Mouse (Mus musculus) midbrain, embryonic 16.5 days (tissue): Measurements from ENCODE around the gene Spo11. TPM values are rescaled to one million over a fixed set of nuclear protein-coding genes. Genes with fewer than 3 reads are reported as not detected.

Experiments
- ATAC-seq: fragments of 200-750 bp; cut with Nextera tagmentation; 2 replicates; pipeline ENCODE4 v1.8.0; 2017; ENCODE audit warnings: moderate TSS enrichment
- H3K27ac ChIP-seq: fragments of 300-500 bp; sonication (generic); 2 replicates; pipeline ENCODE4 v1.5.1; 2014; ENCODE audit warnings: mild to moderate bottlenecking, low read length, mixed read lengths
- H3K27me3 ChIP-seq: fragments of 300-500 bp; sonication (generic); 2 replicates; pipeline ENCODE4 v1.6.1; 2014; ENCODE audit warnings: low read depth, low read length, mixed read lengths; ENCODE audit not compliant: control insufficient read depth, insufficient read depth
- H3K36me3 ChIP-seq: fragments of 300-500 bp; sonication (generic); 2 replicates; pipeline ENCODE4 v1.6.1; 2014; ENCODE audit warnings: mild to moderate bottlenecking, low read length, moderate library complexity, mixed read lengths; ENCODE audit not compliant: control insufficient read depth, insufficient read depth
- H3K4me1 ChIP-seq: fragments of 300-500 bp; sonication (generic); 2 replicates; pipeline ENCODE4 v1.6.1; 2014; ENCODE audit warnings: mild to moderate bottlenecking, low read length, mixed read lengths; ENCODE audit not compliant: control insufficient read depth, insufficient read depth
- H3K4me2 ChIP-seq: fragments of 300-500 bp; sonication (generic); 2 replicates; pipeline ENCODE4 v1.6.1; 2014; ENCODE audit warnings: mild to moderate bottlenecking, low read length, mixed read lengths
- H3K4me3 ChIP-seq: fragments of 300-500 bp; sonication (generic); 2 replicates; pipeline ENCODE4 v1.5.1; 2014; ENCODE audit warnings: low read depth, mild to moderate bottlenecking, low read length, moderate library complexity, mixed read lengths
- H3K9ac ChIP-seq: fragments of 300-500 bp; sonication (generic); 2 replicates; pipeline ENCODE4 v1.6.1; 2014; ENCODE audit warnings: low read depth, low read length, mixed read lengths
- H3K9me3 ChIP-seq: fragments of 300-500 bp; sonication (generic); replicated peaks from 2 replicates; pipeline ENCODE4 v1.6.1; 2014; ENCODE audit warnings: mild to moderate bottlenecking, low read length, mixed read lengths; ENCODE audit not compliant: control insufficient read depth, poor library complexity, severe bottlenecking
- WGBS: fragments of 180-500 bp; shearing (Covaris S2); extraction: QIAGEN DNeasy Blood & Tissue Kit; methylation state at CpG from one replicate; pipeline ENCODE4 v1.1.7; 2014; 5-methylcytosine and 5-hydroxymethylcytosine counted together
- polyA plus RNA-seq: library from polyadenylated mRNA; unstranded; fragments of >200 nt; fragmentation: Nextera tagmentation; extraction: Ambion mirVana; gene quantifications from 2 replicates; pipeline ENCODE4 v1.2.1, GENCODE M21; 2015

The Spo11 gene
- polyA plus RNA-seq, 1 experiment from 2014 or later, result 1.0 TPM

DNA sequence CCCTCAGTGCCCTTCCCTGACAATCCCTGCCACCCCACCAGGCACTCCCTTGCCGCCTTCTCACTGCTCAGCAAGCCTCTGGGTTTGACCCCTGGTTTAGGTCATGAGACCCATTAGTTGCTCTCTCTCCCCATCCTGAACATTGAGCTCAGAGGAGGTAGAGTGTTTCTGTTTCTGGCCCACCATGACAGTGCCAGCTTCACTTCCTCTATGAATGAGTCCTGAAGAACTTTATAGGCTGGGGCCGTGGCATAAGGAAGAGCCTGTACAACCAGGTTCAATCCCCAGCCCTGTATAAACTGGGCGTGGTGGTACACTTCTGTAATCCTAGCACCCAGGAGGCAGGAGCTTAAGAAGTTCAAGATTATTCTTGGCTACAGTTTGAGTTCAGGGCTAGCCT, 63.3 kb downstream of the Spo11 start:
- 78% methylated on average over 3 of the region's 3 CpGs for WGBS
- H3K4me3 ChIP-seq, result no peak overlapping the region
- no peak for ATAC-seq

DNA sequence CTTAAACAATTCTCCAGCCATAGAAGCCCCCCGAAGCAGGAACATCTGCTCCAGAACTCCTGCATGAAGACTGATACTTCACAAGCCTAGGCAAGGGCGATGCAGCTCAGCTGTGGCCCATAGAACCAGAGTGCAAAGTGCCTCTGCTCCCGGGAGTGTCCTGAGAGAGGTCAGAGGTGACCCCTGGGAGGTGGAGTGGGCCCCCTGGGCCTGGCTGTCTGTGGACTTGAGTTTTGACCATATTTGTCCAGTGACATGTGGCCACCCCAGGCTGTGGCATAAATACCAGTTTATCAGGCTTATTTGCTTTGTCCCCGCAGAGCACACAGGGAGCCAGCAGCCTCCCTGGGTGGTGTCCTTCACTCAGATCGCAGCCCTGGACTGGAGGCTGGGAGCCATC, 63.7 kb downstream of the Spo11 start:
- H3K4me2 ChIP-seq, result no peak overlapping the region
- H3K9ac ChIP-seq, result no peak overlapping the region
- no peaks in the 10 kb centered on the region for H3K27me3 ChIP-seq
- no peak overlapping the region for H3K4me3 ChIP-seq
- H3K27ac ChIP-seq, result no peak overlapping the region
- ATAC-seq, result no peak
- 75% methylated on average over 5 of the region's 5 CpGs for WGBS
- H3K4me1 ChIP-seq, result no peaks in the 10 kb centered on the region
- H3K9me3 ChIP-seq, result no peaks in the 10 kb centered on the region
- H3K36me3 ChIP-seq, result no peaks in the 10 kb centered on the region

More for the DNA sequence above, 63.3 kb downstream of the Spo11 start:
- Histone ChIP-seq H3K9ac (no peak overlapping the region), H3K4me1 (no peaks in the 10 kb centered on the region), H3K9me3 (no peaks in the 10 kb centered on the region), H3K36me3 (no peaks in the 10 kb centered on the region), H3K27me3 (no peaks in the 10 kb centered on the region), H3K27ac (no peak overlapping the region), H3K4me2 (no peak overlapping the region)

DNA sequence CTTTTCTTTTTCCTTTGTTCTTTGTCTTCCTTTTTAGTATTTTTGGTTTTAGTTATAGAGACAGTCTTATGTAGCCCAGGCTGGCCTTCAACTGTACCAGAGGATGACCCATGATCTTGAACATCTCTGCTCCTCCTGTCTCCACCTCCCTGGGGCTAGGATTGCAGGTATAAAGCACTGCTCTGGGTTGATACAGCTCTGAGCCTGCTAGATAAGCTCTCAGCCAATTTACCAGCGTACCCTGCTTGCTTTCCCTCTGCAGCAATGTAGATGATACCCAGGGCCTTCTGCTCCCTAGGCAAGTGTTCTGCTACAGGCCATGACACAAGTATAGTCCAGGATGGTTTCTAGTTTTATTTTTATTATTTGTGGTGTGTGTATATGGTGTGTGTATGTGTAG, 64.4 kb downstream of the Spo11 start:
- Histone ChIP-seq H3K4me3 (no peak overlapping the region), H3K27me3 (no peaks in the 10 kb centered on the region), H3K27ac (no peak overlapping the region), H3K4me2 (no peak overlapping the region), H3K9ac (no peak overlapping the region), H3K4me1 (no peaks in the 10 kb centered on the region), H3K36me3 (no peaks in the 10 kb centered on the region), H3K9me3 (no peaks in the 10 kb centered on the region)
- WGBS, result 83% methylated on average over 1 of the region's 1 CpGs
- ATAC-seq, result no peak

DNA sequence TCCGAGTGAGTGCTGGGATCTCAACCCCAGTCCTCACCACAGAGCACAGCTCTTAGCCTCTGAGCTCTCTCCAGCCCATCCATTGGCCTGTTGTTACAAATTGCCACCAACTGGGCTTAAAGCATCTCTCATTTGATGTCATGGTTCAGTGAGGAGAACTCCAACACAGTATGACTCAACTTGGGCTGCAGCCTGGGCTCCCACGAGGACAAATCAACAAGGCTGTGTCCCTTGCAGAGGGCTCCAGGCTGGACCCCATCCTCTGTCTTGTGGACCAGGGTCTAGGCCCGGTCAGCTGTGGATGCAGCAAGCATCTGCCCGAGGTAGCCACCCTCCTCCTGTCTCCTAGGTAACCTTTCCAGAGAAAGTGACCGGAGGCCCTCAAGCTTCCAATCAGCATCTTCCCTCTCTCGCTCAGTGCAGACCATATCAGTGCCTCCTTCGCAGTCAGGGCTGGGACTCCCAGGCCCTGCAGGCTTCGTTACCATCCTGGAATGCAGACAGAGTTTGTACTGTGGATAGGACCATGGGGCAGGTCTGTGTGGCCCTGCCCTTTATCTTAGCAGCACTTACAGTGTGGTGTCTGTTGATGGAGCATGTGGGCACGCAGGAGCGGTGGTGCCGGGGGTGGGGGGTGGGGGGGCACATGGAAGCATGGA, 65.1 kb downstream of the Spo11 start:
- Histone ChIP-seq H3K27ac (no peak overlapping the region), H3K4me2 (no peak overlapping the region), H3K9ac (no peak overlapping the region), H3K36me3 (no peaks in the 10 kb centered on the region), H3K4me3 (no peak overlapping the region), H3K27me3 (no peaks in the 10 kb centered on the region), H3K9me3 (no peaks in the 10 kb centered on the region), H3K4me1 (no peaks in the 10 kb centered on the region)
- no peak for ATAC-seq
- 57% methylated on average over 11 of the region's 11 CpGs for WGBS

Other genes with a start within 250 kb of the Spo11 start
- 9.2 and 10.3 TPM in 2 replicates for gene Bmp7, start 37.4 kb upstream of the Spo11 start, polyA plus RNA-seq
- 115 and 118 TPM in 2 replicates for gene Rae1, start 22.4 kb downstream of the Spo11 start, polyA plus RNA-seq
- gene Rbm38, start 42.8 kb downstream of the Spo11 start, polyA plus RNA-seq, result 9.9 and 12.9 TPM in 2 replicates
- gene Ctcfl, start 141.8 kb downstream of the Spo11 start, polyA plus RNA-seq, result 0.06 and 0.11 TPM in 2 replicates
- not detected in 2 replicates for gene Pck1, start 175.3 kb downstream of the Spo11 start, polyA plus RNA-seq
- gene Zbp1, start 241.2 kb downstream of the Spo11 start, polyA plus RNA-seq, result 0.30 TPM in 1 of 2 replicates, not detected in the other